Mouse (Mus musculus) urinary bladder, adult 2 months (tissue): ENCODE measurements at regions not wholly inside any gene's neighbourhood (a gene's known extent, or its start where the extent isn't known, plus 50 kb on each side); places are given as distances from the start of the nearest gene placed in this dataset.

ENCODE experiments used
- DNase-seq: peaks from one replicate; pipeline ENCODE4 v3.0.0; 2022; ENCODE audit warnings: low spot score

- no peak for DNase-seq
These were observed 64.3 kb upstream of the Tnfsf11 start for GRCm38 (mm10) chr14:78372102-78372501.

GRCm38 (mm10) chr14:78368881-78369280 is 61.0 kb upstream of the Tnfsf11 start:
- DNase-seq: no peak

GRCm38 (mm10) chr14:78364822-78365221 is 57.0 kb upstream of the Tnfsf11 start:
- no peak for DNase-seq

- no peak for DNase-seq
These were observed 55.3 kb upstream of the Tnfsf11 start for GRCm38 (mm10) chr14:78363123-78363522.
